Mouse (Mus musculus) MEL (cell line): ENCODE data around the gene Atxn3. TPM values are rescaled to one million over a fixed set of nuclear protein-coding genes. Genes with fewer than 3 reads are reported as not detected.

Experiments used
- DNase-seq: peaks from one replicate; pipeline ENCODE4 v3.0.0; 2011; ENCODE audit warnings: low read depth, low spot score
- H3K27ac ChIP-seq: 2 replicates; pipeline ENCODE4 v1.5.1; 2012; ENCODE audit warnings: low read depth, mild to moderate bottlenecking, control low read depth, low read length, moderate library complexity; ENCODE audit not compliant: control insufficient read depth
- H3K27me3 ChIP-seq, 2 experiments: fragments of 150-350 bp in 1 of 2; sonication (generic) in 1 of 2; 2 replicates each; pipeline ENCODE4 v1.6.1; 2012; ENCODE audit warnings: low read length in 2 of 2, mild to moderate bottlenecking in 2 of 2, improper control_type of control experiment in 1 of 2, moderate library complexity in 1 of 2; ENCODE audit not compliant: insufficient read depth in 2 of 2, control insufficient read depth in 1 of 2
- H3K36me3 ChIP-seq, 2 experiments: 2 replicates each; pipeline ENCODE4 v1.6.1; 2012 to 2014; ENCODE audit warnings: low read length in 2 of 2, improper control_type of control experiment in 1 of 2, inconsistent platforms in 1 of 2, mild to moderate bottlenecking in 1 of 2; ENCODE audit not compliant: insufficient read depth in 2 of 2, control insufficient read depth in 1 of 2
- H3K4me1 ChIP-seq, 2 experiments: fragments of 150-350 bp in 1 of 2; sonication (generic) in 1 of 2; 2 replicates each; pipeline ENCODE4 v1.6.1; 2012; ENCODE audit warnings: low read length in 2 of 2, improper control_type of control experiment in 1 of 2, mild to moderate bottlenecking in 1 of 2; ENCODE audit not compliant: insufficient read depth in 2 of 2, control insufficient read depth in 1 of 2
- H3K4me3 ChIP-seq, 2 experiments: fragments of 150-350 bp in 1 of 2; sonication (generic) in 1 of 2; 2 replicates each; pipeline ENCODE4 v1.5.1; 2012; ENCODE audit warnings: low read depth in 2 of 2, low read length in 2 of 2, mild to moderate bottlenecking in 2 of 2, moderate library complexity in 2 of 2, control low read depth in 1 of 2, improper control_type of control experiment in 1 of 2; ENCODE audit not compliant: control insufficient read depth in 1 of 2, insufficient read depth in 1 of 2
- H3K79me2 ChIP-seq: 2 replicates; pipeline ENCODE4 v1.6.1; 2012; ENCODE audit warnings: mild to moderate bottlenecking, low read length, moderate library complexity; ENCODE audit not compliant: control insufficient read depth, poor library complexity, insufficient read depth
- H3K9ac ChIP-seq: 2 replicates; pipeline ENCODE4 v1.6.1; 2012; ENCODE audit warnings: low read depth, mild to moderate bottlenecking, control low read depth, low read length, moderate library complexity; ENCODE audit not compliant: control insufficient read depth, poor library complexity, severe bottlenecking
- H3K9me3 ChIP-seq: fragments of 150-350 bp; sonication (generic); replicated peaks from 2 replicates; pipeline ENCODE4 v1.6.1; 2012; ENCODE audit warnings: mild to moderate bottlenecking, low read length, improper control_type of control experiment, moderate library complexity; ENCODE audit not compliant: insufficient read depth
- CHD1 ChIP-seq: IDR thresholded peaks from 2 replicates; pipeline ENCODE4 v1.6.1; 2012; ENCODE audit warnings: low read depth, mild to moderate bottlenecking, inconsistent platforms, low read length, improper control_type of control experiment
- CTCF ChIP-seq, 3 experiments: IDR thresholded peaks in 2 of 3; conservative IDR thresholded peaks in 1 of 3; 2 replicates each; pipeline ENCODE4 v1.5.1; 2011 to 2012; ENCODE audit warnings: low read length in 3 of 3, low read depth in 2 of 3, mild to moderate bottlenecking in 2 of 3, improper control_type of control experiment in 1 of 3, inconsistent platforms in 1 of 3, mixed read lengths in 1 of 3, moderate library complexity in 1 of 3; ENCODE audit not compliant: control insufficient read depth in 1 of 3, insufficient read depth in 1 of 3, poor library complexity in 1 of 3, severe bottlenecking in 1 of 3
- GABPA ChIP-seq: IDR thresholded peaks from 2 replicates; pipeline ENCODE4 v1.6.1; 2012; ENCODE audit warnings: low read depth, mild to moderate bottlenecking, inconsistent platforms, low read length, improper control_type of control experiment, moderate library complexity
- GATA1 ChIP-seq: IDR thresholded peaks from 2 replicates; pipeline ENCODE4 v1.6.1; 2011; ENCODE audit warnings: low read depth, low read length, improper control_type of control experiment
- HCFC1 ChIP-seq: IDR thresholded peaks from 2 replicates; pipeline ENCODE4 v1.6.1; 2012; ENCODE audit warnings: low read depth, mild to moderate bottlenecking, inconsistent platforms, low read length, improper control_type of control experiment, moderate library complexity
- MAFK ChIP-seq: IDR thresholded peaks from 2 replicates; pipeline ENCODE4 v1.6.1; 2011; ENCODE audit warnings: low read depth, mild to moderate bottlenecking, low read length, improper control_type of control experiment, borderline replicate concordance
- MAZ ChIP-seq: IDR thresholded peaks from 2 replicates; pipeline ENCODE4 v1.6.1; 2012; ENCODE audit warnings: low read depth, mild to moderate bottlenecking, inconsistent platforms, low read length, improper control_type of control experiment
- MXI1 ChIP-seq: IDR thresholded peaks from 2 replicates; pipeline ENCODE4 v1.6.1; 2011; ENCODE audit warnings: mild to moderate bottlenecking, low read depth, low read length, improper control_type of control experiment
- MYB ChIP-seq: IDR thresholded peaks from 2 replicates; pipeline ENCODE4 v1.6.1; 2011; ENCODE audit warnings: mild to moderate bottlenecking, low read depth, low read length, improper control_type of control experiment
- MYC ChIP-seq: IDR thresholded peaks from 2 replicates; pipeline ENCODE4 v1.6.1; 2011; ENCODE audit warnings: low read depth, mild to moderate bottlenecking, low read length, improper control_type of control experiment, moderate library complexity
- POLR2A ChIP-seq, 2 experiments: IDR thresholded peaks; 2 replicates each; pipeline ENCODE4 v1.6.1; 2011 to 2012; ENCODE audit warnings: low read length in 2 of 2, mild to moderate bottlenecking in 2 of 2, control low read depth in 1 of 2, improper control_type of control experiment in 1 of 2, low read depth in 1 of 2, moderate library complexity in 1 of 2; ENCODE audit not compliant: control insufficient read depth in 1 of 2, insufficient read depth in 1 of 2, poor library complexity in 1 of 2
- POLR2AphosphoS2 ChIP-seq: IDR thresholded peaks from 2 replicates; pipeline ENCODE4 v1.6.1; 2011; ENCODE audit warnings: low read length, improper control_type of control experiment
- RAD21 ChIP-seq: IDR thresholded peaks from 2 replicates; pipeline ENCODE4 v1.6.1; 2011; ENCODE audit warnings: mild to moderate bottlenecking, low read depth, low read length, improper control_type of control experiment
- SMC3 ChIP-seq: IDR thresholded peaks from 2 replicates; pipeline ENCODE4 v1.6.1; 2011; ENCODE audit warnings: low read depth, low read length, improper control_type of control experiment
- TCF12 ChIP-seq: IDR thresholded peaks from 2 replicates; pipeline ENCODE4 v1.6.1; 2014; ENCODE audit warnings: low read depth, mild to moderate bottlenecking, inconsistent platforms, low read length, improper control_type of control experiment, moderate library complexity
- UBTF ChIP-seq: IDR thresholded peaks from 2 replicates; pipeline ENCODE4 v1.6.1; 2012; ENCODE audit warnings: low read depth, mild to moderate bottlenecking, inconsistent platforms, low read length, improper control_type of control experiment, moderate library complexity, borderline replicate concordance; ENCODE audit not compliant: insufficient read depth
- USF1 ChIP-seq: IDR thresholded peaks from 2 replicates; pipeline ENCODE4 v1.6.1; 2014; ENCODE audit warnings: low read depth, mild to moderate bottlenecking, inconsistent platforms, low read length, improper control_type of control experiment, moderate library complexity
- ZC3H11A ChIP-seq: IDR thresholded peaks from 2 replicates; pipeline ENCODE4 v1.6.1; 2012; ENCODE audit warnings: low read depth, mild to moderate bottlenecking, inconsistent platforms, low read length, improper control_type of control experiment
- ZKSCAN1 ChIP-seq: IDR thresholded peaks from 2 replicates; pipeline ENCODE4 v1.6.1; 2012; ENCODE audit warnings: low read depth, mild to moderate bottlenecking, inconsistent platforms, low read length, improper control_type of control experiment, moderate library complexity
- polyA plus RNA-seq, 2 experiments: library from polyadenylated mRNA; stranded (reverse) in 1 of 2; unstranded in 1 of 2; fragments of >175 nt in 1 of 2; fragments of >200 nt in 1 of 2; gene quantifications; 2 replicates each; pipeline versions ENCODE4 v1.2.1 to v1.2.4; 2012; ENCODE audit warnings: low replicate concordance in 2 of 2, low read depth in 1 of 2; ENCODE audit not compliant: insufficient read length in 2 of 2, insufficient read depth in 1 of 2, missing spikeins in 1 of 2
- total RNA-seq: library from RNA; depleted of rRNA; stranded (reverse); fragments of 300-350 nt; gene quantifications from 2 replicates; pipeline ENCODE4 v1.2.3, GENCODE M21; 2012

Gene Atxn3
- total and polyA plus RNA-seq, 3 experiments, result 21.8 to 400 (median 27.8) TPM

DNA sequence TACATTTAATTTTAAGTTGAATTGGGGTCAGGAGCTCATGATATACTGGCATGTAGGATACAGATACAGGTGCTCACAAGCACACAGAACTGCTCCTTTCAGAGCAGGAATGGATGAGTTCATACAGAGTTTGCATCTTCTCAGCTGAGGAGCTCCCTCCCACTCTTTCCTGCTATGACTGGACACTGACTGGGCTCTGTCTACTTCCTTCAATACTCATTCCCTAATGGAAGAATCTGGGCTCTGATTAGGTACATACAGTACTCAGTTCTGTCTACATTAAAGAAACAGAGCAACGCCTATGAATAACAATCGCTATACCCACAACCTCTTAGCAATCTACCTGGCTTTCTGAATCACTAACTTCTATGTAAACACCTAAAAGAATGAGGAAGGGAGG lies 65.2 kb downstream of the Atxn3 start:
- TF ChIP-seq ZC3H11A (no peak), MYC (no peak)
- no peak for DNase-seq
- H3K27ac ChIP-seq, result no peak overlapping the region

DNA sequence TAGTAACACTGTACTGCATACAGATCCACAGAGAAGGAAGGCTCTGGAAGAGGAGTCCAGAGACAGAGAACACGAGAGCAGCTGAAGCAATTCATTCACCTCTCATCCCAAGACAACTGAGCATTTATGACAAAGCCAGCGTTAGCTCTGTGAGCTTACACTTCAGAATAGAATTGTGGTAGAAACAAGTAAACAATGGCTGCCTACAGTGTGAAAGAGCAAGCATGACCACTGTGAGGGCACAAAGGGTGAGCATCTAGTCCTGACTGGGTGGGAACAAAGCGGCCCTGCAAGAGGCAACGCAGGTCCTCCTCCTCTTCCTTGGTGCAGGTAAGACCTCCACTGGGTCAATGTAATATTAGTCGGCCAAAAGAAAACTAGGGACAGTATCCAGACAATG lies 67.0 kb downstream of the Atxn3 start:
- Histone ChIP-seq H3K79me2 (no peaks in the 10 kb centered on the region), H3K27ac (no peak overlapping the region), H3K36me3 (peaks cover 0 to 28% of the 10 kb centered on the region in 2 experiments; a peak in 2 of 4 replicates), H3K9ac (no peak overlapping the region), H3K4me1 (no peaks in the 10 kb centered on the region), H3K4me3 (no peak overlapping the region), H3K9me3 (no peaks in the 10 kb centered on the region), H3K27me3 (no peaks in the 10 kb centered on the region)
- TF ChIP-seq MYC (no peak), POLR2A (IDR thresholded peaks at IDR 0.05; ENCODE audit: control insufficient read depth in 1 of 2, insufficient read depth in 1 of 2, low read depth in 1 of 2, low read length in 2 of 2, poor library complexity in 1 of 2) (no peak), HCFC1 (no peak), MAZ (no peak), GATA1 (no peak), GABPA (no peak), ZKSCAN1 (no peak), USF1 (no peak), MAFK (no peak), RAD21 (no peak), SMC3 (no peak), TCF12 (no peak), UBTF (no peak), POLR2AphosphoS2 (no peak), CTCF (IDR thresholded peaks at IDR 0.05 in 2 of 3, conservative IDR thresholded peaks at IDR 0.05 in 1 of 3; ENCODE audit: control insufficient read depth in 1 of 3, insufficient read depth in 1 of 3, low read depth in 2 of 3, low read length in 3 of 3, poor library complexity in 1 of 3, severe bottlenecking in 1 of 3) (no peak), MYB (no peak)
- no peak for DNase-seq

More for the DNA sequence above, 65.2 kb downstream of the Atxn3 start:
- no peaks in the 10 kb centered on the region for H3K9me3 ChIP-seq
- H3K36me3 ChIP-seq, result peaks cover 0 to 26% of the 10 kb centered on the region in 2 experiments; a peak in 2 of 4 replicates
- H3K27me3 ChIP-seq, result no peaks in the 10 kb centered on the region
- no peaks in the 10 kb centered on the region for H3K4me1 ChIP-seq
- no peaks in the 10 kb centered on the region for H3K79me2 ChIP-seq
- no peak overlapping the region for H3K9ac ChIP-seq
- H3K4me3 ChIP-seq, result no peak overlapping the region

DNA sequence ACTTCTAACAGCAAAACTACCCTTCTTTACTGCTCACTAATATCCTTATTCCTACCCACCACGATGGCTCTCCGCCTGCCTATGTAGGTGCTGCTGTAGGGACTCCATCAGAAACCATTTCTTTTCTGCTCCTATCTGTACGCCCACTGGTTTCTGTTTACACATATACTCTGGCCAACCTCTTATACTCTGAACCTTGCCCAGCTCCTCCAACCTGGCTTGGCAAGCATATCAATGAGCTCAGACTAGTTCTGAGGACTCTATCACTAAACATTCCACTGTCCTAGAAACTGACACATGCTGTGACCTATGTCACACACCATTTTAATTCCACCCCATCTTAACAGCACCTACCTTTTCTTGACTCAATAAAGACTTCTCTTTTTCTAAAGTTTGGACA lies 68.7 kb downstream of the Atxn3 start:
- Histone ChIP-seq H3K27ac (no peak overlapping the region), H3K27me3 (no peaks in the 10 kb centered on the region), H3K4me1 (no peaks in the 10 kb centered on the region), H3K9ac (no peak overlapping the region), H3K79me2 (no peaks in the 10 kb centered on the region), H3K36me3 (peaks cover 0 to 24% of the 10 kb centered on the region in 2 experiments; a peak in 2 of 4 replicates), H3K4me3 (no peak overlapping the region), H3K9me3 (no peaks in the 10 kb centered on the region)
- no peak for DNase-seq
- no peak for TF ChIP-seq MYC
- no peak for TF ChIP-seq USF1
- no peak for TF ChIP-seq CHD1
- no peak for TF ChIP-seq MXI1
- no peak for TF ChIP-seq MAZ
